Mouse (Mus musculus) retina, embryonic 14.5 days (tissue): ENCODE measurements at regions not wholly inside any gene's neighbourhood (a gene's known extent, or its start where the extent isn't known, plus 50 kb on each side); places are given as distances from the start of the nearest gene placed in this dataset.

Experiments used
- DNase-seq: peaks from one replicate; pipeline ENCODE4 v3.0.0-alpha.2; 2015; ENCODE audit warnings: low spot score

GRCm38 (mm10) chr5:47185868-47186267 lies 797.1 kb upstream of the Slit2 start:
- DNase-seq = no peak

GRCm38 (mm10) chr5:47202164-47202914 lies 780.6 kb upstream of the Slit2 start:
- DNase-seq = no peak

GRCm38 (mm10) chr5:47202915-47203296 lies 780.0 kb upstream of the Slit2 start:
- DNase-seq = no peak

GRCm38 (mm10) chr5:47210542-47210941 lies 772.4 kb upstream of the Slit2 start:
- DNase-seq = no peak

GRCm38 (mm10) chr5:47215421-47215820 lies 767.5 kb upstream of the Slit2 start:
- no peak for DNase-seq

- no peak for DNase-seq
Measured at GRCm38 (mm10) chr5:47225247-47225646, 757.7 kb upstream of the Slit2 start.

- no peak for DNase-seq
Measured at GRCm38 (mm10) chr5:47236094-47236493, 746.8 kb upstream of the Slit2 start.

- no peak for DNase-seq
Measured at GRCm38 (mm10) chr5:47240060-47240459, 742.9 kb upstream of the Slit2 start.

GRCm38 (mm10) chr5:47240586-47240985 lies 742.4 kb upstream of the Slit2 start:
- DNase-seq = no peak

GRCm38 (mm10) chr5:47254835-47255369 lies 728.0 kb upstream of the Slit2 start:
- DNase-seq = no peak

- no peak for DNase-seq
Measured at GRCm38 (mm10) chr5:47261658-47262411, 721.1 kb upstream of the Slit2 start.

- no peak for DNase-seq
Measured at GRCm38 (mm10) chr5:47272642-47273041, 710.3 kb upstream of the Slit2 start.

- DNase-seq = no peak
Measured at GRCm38 (mm10) chr5:47273389-47274255, 709.3 kb upstream of the Slit2 start.

GRCm38 (mm10) chr5:47274256-47274638 lies 708.7 kb upstream of the Slit2 start:
- no peak for DNase-seq

- no peak for DNase-seq
Measured at GRCm38 (mm10) chr5:47276231-47277195, 706.4 kb upstream of the Slit2 start.

GRCm38 (mm10) chr5:47279630-47280029 lies 703.3 kb upstream of the Slit2 start:
- no peak for DNase-seq

GRCm38 (mm10) chr5:47299602-47300001 lies 683.3 kb upstream of the Slit2 start:
- no peak for DNase-seq

- DNase-seq = no peak
Measured at GRCm38 (mm10) chr5:47317506-47317905, 665.4 kb upstream of the Slit2 start.

GRCm38 (mm10) chr5:47318147-47318546 lies 664.8 kb upstream of the Slit2 start:
- no peak for DNase-seq

GRCm38 (mm10) chr5:47322511-47323167 lies 660.3 kb upstream of the Slit2 start:
- DNase-seq = no peak

- DNase-seq = no peak
Measured at GRCm38 (mm10) chr5:47334299-47334698, 648.6 kb upstream of the Slit2 start.
